Mouse (Mus musculus) erythroblast, embryonic 14.5 days (primary cell): ENCODE data around the gene Tomm70a.

ENCODE experiments used
- GATA1 ChIP-seq: IDR thresholded peaks from 2 replicates; pipeline ENCODE4 v1.6.1; 2012; ENCODE audit warnings: low read length, inconsistent platforms, mixed read lengths
- TAL1 ChIP-seq: IDR thresholded peaks from 3 replicates; pipeline ENCODE4 v1.6.1; 2012; ENCODE audit warnings: low read length, inconsistent platforms, mixed read lengths

DNA sequence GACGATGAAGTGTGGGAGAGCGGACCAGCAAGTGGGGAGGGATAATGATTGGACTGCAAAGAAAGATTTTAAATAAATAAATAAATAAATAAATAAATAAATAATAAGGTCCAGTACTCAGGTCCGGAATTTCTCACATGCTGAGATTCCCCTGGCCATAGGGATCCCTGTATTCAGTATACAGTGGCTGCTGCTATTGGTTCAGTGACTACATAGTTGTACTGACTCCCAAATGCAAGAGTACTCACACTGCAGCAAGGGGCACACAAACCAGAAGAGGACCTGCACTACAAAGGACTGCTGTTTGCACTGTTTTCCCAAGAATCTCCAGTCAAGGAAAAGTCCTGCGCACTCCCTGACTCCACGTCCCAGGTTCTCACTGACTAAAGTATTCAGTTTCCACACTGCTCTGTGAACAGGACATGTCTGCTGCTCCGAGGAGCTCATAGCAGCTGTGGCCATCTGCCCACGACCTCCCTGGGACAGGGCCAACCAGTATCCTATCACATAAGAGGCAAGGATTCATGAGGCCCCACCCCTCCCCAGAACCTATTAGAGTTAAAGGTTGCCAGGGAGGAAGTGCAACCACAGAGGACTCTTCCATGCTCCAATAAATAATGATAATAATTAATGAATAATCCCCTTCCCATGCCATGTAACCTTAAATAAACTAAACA is 22.9 kb upstream of the Tomm70a start:
- TF ChIP-seq GATA1 (no peak), TAL1 (no peak)
